Mouse (Mus musculus): Measurements from ENCODE around the gene Ank3.
A peak's percentile ranks its signal among the peaks of the same experiment; 100 is the strongest.

Gene Ank3

GRCm38 (mm10) chr10:69471841-69472240, 73.3 kb downstream of the Ank3 start:
- DNase-seq (ENCODE audit: low read depth, low spot score): no peak

- DNase-seq (ENCODE audit: low read depth, low spot score): no peak
Measured at GRCm38 (mm10) chr10:69476871-69477270, 78.3 kb downstream of the Ank3 start.

GRCm38 (mm10) chr10:69477656-69478055, 79.1 kb downstream of the Ank3 start:
- no peak for DNase-seq (ENCODE audit: low read depth, low spot score)

DNA sequence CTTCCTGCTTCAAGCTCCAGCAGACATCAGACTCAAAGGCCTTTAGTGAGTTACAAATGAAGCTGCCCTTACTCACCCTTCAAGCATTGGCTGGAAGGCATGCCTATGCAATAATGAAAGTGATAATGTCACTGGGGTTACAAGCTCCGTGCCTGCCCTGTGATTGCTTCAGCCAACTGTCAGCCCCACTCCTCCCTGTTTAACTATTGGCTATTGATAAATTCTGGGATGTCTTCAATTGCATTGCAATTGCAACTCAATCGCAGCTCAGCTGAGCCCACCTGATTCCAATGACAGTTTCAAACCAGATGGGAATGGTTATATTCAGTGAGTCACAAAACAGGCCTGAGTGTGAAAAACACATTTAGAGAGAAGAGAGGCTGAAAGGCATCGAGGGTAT, 80.3 kb downstream of the Ank3 start:
- no peak for DNase-seq (ENCODE audit: low read depth, low spot score)

DNA sequence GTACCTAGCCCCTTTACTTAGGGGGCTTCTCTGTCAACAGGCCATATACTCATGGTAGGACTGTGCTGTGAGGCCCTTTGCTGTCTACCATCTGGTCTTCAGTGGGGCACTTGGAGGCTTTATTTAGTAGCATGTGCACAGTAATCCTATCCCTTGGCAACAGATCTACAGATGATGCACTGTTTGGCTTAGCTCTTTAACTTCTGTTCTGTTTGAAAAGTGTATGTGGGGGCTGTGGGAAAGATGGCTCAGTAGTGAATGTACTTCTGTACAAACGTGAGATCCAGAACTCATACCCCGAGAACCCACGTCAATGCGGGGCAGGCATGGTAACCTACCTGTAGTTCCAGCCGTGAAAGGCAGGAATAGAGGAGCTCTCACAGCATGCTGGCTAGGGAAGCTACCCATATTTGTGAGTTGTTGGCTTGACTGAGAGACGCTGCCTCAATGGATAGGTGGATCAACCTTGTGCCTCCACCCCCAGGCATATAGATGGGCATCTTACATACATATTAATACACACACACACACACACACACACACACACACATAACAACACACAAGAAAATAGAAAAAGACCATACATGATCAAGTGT, 86.7 kb downstream of the Ank3 start:
- no peak for DNase-seq (ENCODE audit: low read depth, low spot score)

DNA sequence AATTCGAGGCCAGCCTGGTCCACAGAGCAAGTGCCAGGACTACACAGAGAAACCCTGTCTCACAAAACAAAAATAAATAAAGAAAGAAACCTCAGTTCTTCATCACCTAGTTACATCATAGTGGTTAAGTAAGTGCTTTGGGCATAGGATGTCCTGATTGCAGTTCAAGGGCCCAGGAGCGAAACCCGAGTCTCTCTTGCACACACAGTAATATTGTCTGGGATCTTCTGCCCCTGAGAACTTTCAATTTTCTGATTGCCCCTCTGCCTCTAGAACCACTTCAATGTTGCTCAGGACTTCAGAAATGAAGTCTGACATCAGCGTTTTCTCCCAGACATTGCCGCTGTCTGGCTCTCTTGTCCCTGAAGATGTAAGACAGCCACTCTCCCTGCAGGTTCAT, 91.6 kb downstream of the Ank3 start:
- no peak for DNase-seq (ENCODE audit: low read depth, low spot score)

DNA sequence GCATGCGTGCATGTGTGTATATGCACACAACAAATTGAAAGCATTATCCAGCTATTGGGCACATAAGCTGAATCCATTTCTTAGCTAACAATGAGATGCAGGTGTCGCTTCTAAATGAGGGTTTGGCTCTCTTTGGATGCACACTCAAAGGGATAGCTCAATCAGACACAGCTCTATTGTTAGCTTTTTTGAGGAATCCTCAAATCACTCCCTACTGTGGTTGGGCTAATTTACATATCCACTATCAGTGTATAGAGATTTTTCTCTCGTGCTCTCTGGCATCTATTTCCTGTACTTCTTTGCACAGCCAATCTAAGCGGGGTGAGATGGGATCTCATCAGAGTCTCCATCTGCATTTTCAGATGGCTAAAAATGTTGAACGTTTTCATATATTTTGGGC, 93.4 kb downstream of the Ank3 start:
- no peak for DNase-seq (ENCODE audit: low read depth, low spot score)

DNA sequence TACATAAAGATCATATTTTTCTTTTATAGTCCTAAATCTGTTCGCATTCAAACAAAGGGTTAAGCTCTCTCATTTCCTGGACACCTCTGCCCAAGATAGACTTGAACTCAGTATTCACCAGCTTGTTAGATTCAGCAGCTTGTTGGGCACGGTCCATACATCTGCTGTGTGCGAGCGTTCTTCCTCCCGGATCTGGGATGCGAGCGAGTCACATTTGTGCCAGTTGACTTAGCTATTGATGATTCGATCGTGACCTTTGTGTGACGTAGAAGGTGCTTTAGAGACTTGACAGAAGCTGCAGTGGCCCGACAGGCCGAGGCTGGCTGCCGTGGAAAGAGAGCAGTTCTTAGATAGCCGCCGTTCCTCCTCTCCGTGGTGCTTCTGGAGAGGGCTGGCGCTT, 98.8 kb downstream of the Ank3 start:
- DNase-seq (ENCODE audit: low read depth, low spot score): no peak

DNA sequence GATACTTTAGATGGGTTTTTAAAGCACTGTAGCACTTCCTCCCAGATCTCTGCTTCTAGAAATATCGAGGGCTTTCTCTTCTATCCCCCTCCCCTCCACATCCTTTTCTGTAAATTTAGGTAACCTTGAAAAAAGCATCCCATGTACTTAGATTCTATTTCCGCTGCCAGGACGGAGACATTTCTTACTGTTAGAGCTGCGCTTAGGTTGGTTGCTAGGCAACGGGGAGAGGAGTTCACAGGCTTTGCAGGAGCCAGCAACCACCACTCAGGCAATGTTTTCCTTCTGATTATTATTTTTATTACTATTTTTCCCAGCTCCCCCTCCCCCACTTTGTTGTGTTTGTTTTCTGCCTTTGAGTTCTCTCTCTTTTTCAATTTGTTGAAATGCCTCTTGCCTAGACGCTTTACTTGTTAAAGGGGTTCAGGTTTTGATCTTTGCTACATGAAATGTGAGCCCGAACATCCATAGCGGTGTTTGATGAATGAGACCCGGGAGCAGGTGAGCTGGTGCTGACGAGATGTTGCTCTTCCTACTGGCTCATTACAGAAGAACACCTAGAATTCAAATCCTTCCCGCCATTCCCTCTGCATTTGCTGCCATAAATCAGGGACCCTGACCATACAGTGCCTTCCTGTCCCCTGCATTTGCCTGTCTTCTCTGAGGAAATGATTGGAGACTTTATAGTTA, 101.7 kb downstream of the Ank3 start:
- no peak for DNase-seq (ENCODE audit: low read depth, low spot score)

DNA sequence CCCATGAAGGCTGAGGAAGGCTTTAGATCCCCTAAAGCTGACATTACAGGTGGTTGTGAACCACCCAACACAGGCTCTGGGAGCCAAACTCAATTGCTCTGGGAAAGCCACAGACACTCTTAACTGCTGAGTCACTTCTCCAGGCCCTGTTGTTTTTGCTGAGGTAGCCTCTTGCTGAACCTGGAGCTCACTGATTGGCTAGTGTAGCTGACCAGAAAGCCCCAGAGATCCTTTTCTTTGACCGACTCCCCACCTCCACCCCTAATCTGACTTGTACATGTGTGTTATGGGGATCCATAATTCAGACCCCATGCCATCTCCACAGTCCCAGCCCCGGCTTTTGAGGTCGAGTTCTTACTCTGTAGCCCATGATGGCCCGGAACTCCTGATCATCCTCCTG, 105.2 kb downstream of the Ank3 start:
- no peak for DNase-seq (ENCODE audit: low read depth, low spot score)

- no peak for DNase-seq (ENCODE audit: low read depth, low spot score)
Measured at GRCm38 (mm10) chr10:69507719-69508118, 109.1 kb downstream of the Ank3 start.

DNA sequence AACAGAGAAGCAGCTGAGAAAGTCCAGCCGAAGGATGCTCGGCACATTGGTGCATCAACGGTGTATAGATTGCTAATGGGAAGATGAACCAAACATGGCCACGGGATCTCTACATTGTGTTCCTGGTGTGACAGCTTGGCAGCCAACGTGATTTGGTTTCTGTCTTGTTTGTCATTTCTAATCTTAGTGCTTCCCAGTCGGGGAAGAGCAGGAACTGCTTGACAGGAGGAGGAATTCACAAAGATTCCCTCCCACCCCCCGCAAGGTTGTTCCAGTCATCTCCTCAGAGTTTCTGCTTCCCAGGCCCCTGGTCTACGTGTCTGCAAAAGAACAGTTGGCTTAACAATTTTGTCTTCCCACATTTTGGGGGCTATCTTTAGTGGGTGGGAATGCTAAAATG, 111.8 kb downstream of the Ank3 start:
- DNase-seq (ENCODE audit: low read depth, low spot score): no peak

DNA sequence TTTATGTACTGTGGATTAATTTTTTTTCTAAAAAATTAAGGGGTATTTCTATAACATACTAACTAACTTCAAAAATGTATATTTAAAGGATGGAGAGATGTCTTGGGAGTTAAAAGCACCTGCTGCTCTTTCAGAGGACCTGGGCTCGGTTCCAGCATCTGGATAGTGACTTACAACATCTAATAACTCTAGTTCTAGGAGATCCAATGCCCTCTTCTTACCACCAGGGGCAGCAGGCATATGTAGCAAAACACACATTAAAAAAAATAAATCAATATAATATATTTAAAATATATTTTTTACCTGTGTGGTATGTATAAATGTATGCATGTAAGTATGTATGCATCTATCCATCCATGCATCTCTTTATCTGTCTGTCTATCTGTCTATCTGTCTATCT, 112.7 kb downstream of the Ank3 start:
- no peak for DNase-seq (ENCODE audit: low read depth, low spot score)

- DNase-seq (ENCODE audit: low read depth, low spot score): no peak
Measured at GRCm38 (mm10) chr10:69521977-69522376, 123.4 kb downstream of the Ank3 start.

- DNase-seq (ENCODE audit: low read depth, low spot score): peak; percentile 36
Measured at GRCm38 (mm10) chr10:69523202-69523601, 124.6 kb downstream of the Ank3 start.

GRCm38 (mm10) chr10:69527318-69527717, 128.7 kb downstream of the Ank3 start:
- no peak for DNase-seq (ENCODE audit: low read depth, low spot score)

DNA sequence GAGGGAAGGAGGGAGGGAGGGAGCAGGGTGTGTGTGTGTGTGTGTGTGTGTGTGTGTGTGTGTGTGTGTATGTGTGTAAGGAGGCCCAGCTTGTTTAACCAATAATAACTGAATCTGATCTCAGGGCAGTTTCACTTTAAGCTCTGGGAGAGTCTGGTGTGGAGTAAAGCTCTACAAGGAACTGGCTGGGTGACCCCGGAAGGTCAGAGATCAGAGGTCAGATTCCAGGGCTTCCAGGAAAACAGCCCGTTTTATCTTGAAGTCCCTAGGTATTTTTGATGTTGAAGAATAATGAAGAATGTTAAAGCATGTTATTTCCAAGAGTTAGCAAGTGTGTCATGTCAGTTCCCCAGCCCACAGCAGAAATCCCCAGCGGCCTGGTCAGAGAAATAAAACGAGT, 130.2 kb downstream of the Ank3 start:
- DNase-seq (ENCODE audit: low read depth, low spot score): no peak

DNA sequence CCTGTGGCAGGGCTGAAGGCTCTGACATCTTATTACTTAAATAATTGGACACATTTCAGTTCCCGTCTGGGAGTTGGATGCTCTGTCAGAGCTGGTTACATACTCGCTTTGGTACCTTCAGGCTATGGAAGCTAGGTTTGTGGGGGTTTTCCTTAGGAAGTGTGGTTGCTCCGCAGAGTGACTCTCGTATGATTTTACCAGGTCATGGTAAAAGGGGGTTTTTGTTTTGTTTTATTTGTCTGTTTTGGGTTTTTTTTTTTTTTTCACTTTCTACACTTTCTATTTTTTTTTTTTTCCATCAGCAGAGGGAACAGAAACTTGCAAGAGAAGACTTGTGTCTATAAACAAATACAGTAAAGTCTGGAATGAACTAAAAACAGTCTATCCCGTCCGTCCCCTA, 131.8 kb downstream of the Ank3 start:
- no peak for DNase-seq (ENCODE audit: low read depth, low spot score)

- DNase-seq (ENCODE audit: low read depth, low spot score): no peak
Measured at GRCm38 (mm10) chr10:69531569-69531968, 133.0 kb downstream of the Ank3 start.

- DNase-seq (ENCODE audit: low read depth, low spot score): no peak
Measured at GRCm38 (mm10) chr10:69532169-69532730, 133.7 kb downstream of the Ank3 start.

- no peak for DNase-seq (ENCODE audit: low read depth, low spot score)
Measured at GRCm38 (mm10) chr10:69533505-69534388, 135.2 kb downstream of the Ank3 start.

DNA sequence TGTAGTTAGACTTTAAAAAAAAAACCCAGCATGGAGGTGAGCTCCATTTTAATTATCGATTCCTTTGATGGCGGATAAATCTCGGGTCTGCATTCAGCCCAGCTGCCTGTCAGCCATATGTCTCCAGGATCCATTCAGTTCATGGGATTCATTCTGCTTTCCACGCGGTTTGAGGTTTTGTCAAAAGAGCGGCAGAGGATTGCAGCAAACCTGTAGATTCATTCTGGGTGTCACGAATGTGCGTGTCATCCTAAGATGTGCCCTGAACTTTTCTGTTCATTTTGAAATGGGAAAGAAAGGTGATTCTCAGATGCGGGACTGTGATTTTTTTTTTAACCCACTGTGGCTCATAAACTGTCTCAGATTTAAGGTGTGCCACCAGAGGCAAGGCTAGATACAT, 136.1 kb downstream of the Ank3 start:
- no peak for DNase-seq (ENCODE audit: low read depth, low spot score)

Measured in WW6 (cell line).